Mouse (Mus musculus): ENCODE data around the gene Enox1. TPM values are rescaled to one million over a fixed set of nuclear protein-coding genes. Genes with fewer than 3 reads are reported as not detected.

Gene Enox1
- total and polyA plus RNA-seq, 3 experiments: 0.23 to 0.80 (median 0.78) TPM

DNA sequence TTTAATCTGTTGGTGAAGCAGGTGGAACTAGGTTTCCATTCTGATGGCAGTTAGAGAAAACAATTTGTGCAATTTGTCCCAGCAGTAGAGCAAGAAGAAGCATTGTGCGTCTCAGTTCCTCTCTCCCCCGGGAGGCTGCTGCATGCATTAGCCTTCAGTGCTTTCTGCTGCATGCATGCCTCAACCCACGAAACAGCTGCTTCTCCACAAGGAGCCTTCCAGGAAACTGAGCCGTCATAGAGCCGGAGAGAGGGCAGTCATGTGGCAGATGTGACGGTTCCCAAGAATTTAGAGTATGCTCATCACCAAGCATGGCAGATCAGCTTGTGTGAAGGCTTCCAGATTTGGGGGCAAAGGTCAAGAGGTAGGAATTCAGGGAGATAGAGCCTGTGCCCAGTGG is 480.4 kb downstream of the Enox1 start:
- peaks cover 1% of the 10 kb centered on the region; the same call in 1 of the 2 replicates for H3K4me1 ChIP-seq (ENCODE audit: control insufficient read depth, insufficient read depth, low read length)
- H3K27ac ChIP-seq: no peak overlapping the region
- H3K79me2 ChIP-seq (replicated peaks; ENCODE audit: control insufficient read depth, insufficient read depth, low read length): no peaks in the 10 kb centered on the region
- no peaks in the 10 kb centered on the region for H3K27me3 ChIP-seq (ENCODE audit: control insufficient read depth, insufficient read depth, low read length)
- H3K9ac ChIP-seq (ENCODE audit: low read depth, low read length): no peak overlapping the region
- WGBS: 35% methylated on average over 6 of the region's 6 CpGs
- no peak overlapping the region for H3K4me3 ChIP-seq
- intact Hi-C loops (cut with DNase I): no loop called here
- H3K36me3 ChIP-seq (ENCODE audit: control insufficient read depth, insufficient read depth, low read length): no peaks in the 10 kb centered on the region
- no peak for TF ChIP-seq POLR2A (IDR thresholded peaks at IDR 0.05; ENCODE audit: insufficient read depth, low read depth, low read length)
- no peak for DNase-seq

DNA sequence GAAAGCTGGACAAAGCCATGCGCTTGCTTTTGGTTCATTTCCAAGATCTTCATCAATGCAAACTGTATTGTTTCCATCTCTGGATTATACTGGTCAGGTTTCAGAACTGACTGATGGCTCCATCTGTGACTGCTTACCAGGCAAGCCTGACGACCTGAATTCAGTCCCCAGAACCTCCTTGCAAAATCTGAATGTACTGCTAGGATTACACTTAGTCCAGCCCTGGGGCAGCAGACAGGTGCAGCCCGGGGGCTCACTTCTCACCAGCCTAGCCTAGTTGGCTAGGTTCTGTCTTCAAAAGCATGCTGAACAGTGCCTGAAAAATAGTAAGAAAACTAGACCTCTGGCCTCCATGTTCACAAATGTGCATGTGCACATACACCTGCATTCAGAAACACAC is 481.6 kb downstream of the Enox1 start:
- Histone ChIP-seq H3K36me3 (ENCODE audit: control insufficient read depth, insufficient read depth, low read length) (no peaks in the 10 kb centered on the region), H3K4me3 (no peak overlapping the region), H3K9ac (ENCODE audit: low read depth, low read length) (no peak overlapping the region), H3K27ac (no peak overlapping the region), H3K79me2 (replicated peaks; ENCODE audit: control insufficient read depth, insufficient read depth, low read length) (no peaks in the 10 kb centered on the region), H3K4me1 (ENCODE audit: control insufficient read depth, insufficient read depth, low read length) (peaks cover 1% of the 10 kb centered on the region; the same call in 1 of the 2 replicates), H3K27me3 (ENCODE audit: control insufficient read depth, insufficient read depth, low read length) (no peaks in the 10 kb centered on the region; the same call in 1 of the 2 replicates)
- no peak for TF ChIP-seq EP300 (IDR thresholded peaks at IDR 0.05; ENCODE audit: insufficient read depth, low read depth, low read length)
- TF ChIP-seq CTCF (IDR thresholded peaks at IDR 0.05): no peak
- TF ChIP-seq POLR2A (IDR thresholded peaks at IDR 0.05; ENCODE audit: insufficient read depth, low read depth, low read length): no peak
- DNase-seq: no peak
- intact Hi-C loops (cut with DNase I): no loop called here
- 75% methylated on average over 3 of the region's 3 CpGs for WGBS

DNA sequence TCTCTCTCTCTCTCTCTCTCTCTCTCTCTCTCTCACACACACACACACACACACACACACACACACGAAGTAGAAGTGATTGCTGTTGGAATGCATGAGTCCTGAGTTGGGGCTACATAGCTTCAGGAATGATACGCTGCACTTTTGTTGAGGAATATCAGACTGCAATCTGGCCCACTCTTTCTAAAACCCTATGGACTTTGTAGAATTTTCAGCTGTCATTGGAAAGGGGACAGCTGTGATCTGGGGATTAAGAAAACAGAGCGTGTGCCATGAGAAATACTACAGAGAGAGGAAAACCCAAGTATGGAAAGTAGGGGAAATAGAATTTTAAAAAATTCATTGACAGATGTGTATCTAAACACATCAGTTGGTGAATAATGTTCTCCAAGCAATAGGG is 482.1 kb downstream of the Enox1 start:
- Histone ChIP-seq H3K4me1 (ENCODE audit: control insufficient read depth, insufficient read depth, low read length) (peaks cover 1% of the 10 kb centered on the region; the same call in 1 of the 2 replicates), H3K9ac (ENCODE audit: low read depth, low read length) (no peak overlapping the region), H3K4me3 (no peak overlapping the region), H3K27me3 (ENCODE audit: control insufficient read depth, insufficient read depth, low read length) (no peaks in the 10 kb centered on the region; the same call in 1 of the 2 replicates), H3K36me3 (ENCODE audit: control insufficient read depth, insufficient read depth, low read length) (no peaks in the 10 kb centered on the region), H3K27ac (no peak overlapping the region), H3K79me2 (replicated peaks; ENCODE audit: control insufficient read depth, insufficient read depth, low read length) (no peaks in the 10 kb centered on the region)
- TF ChIP-seq POLR2A (IDR thresholded peaks at IDR 0.05; ENCODE audit: insufficient read depth, low read depth, low read length): no peak
- TF ChIP-seq CTCF (IDR thresholded peaks at IDR 0.05): no peak
- no peak for TF ChIP-seq EP300 (IDR thresholded peaks at IDR 0.05; ENCODE audit: insufficient read depth, low read depth, low read length)
- WGBS: 75% methylated on average over 3 of the region's 3 CpGs
- intact Hi-C loops (cut with DNase I): no loop called here
- no peak for DNase-seq

DNA sequence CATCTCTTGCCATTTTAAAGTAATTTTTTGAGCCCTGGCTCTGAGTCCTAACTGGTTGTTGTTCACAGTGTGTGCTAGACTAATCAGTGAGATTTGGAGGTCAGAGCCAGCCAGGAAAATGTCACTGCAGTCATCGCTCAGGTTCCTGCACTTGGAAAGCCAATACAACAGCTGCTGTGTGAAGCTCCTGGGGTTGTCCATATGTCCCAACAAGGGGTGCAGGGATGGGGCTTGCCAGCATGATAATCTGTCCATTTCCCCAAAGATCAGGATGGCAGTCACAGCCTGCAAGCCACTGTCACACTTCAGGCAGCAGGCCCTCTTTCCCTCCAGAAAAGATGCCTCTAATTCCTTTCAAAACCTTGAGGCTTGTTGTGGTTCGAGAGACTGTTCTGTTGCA is 483.0 kb downstream of the Enox1 start:
- Histone ChIP-seq H3K4me3 (no peak overlapping the region), H3K36me3 (ENCODE audit: control insufficient read depth, insufficient read depth, low read length) (no peaks in the 10 kb centered on the region), H3K4me1 (ENCODE audit: control insufficient read depth, insufficient read depth, low read length) (peaks cover 1% of the 10 kb centered on the region; the same call in 1 of the 2 replicates), H3K27ac (no peak overlapping the region), H3K27me3 (ENCODE audit: control insufficient read depth, insufficient read depth, low read length) (no peaks in the 10 kb centered on the region; the same call in 1 of the 2 replicates), H3K9ac (ENCODE audit: low read depth, low read length) (no peak overlapping the region), H3K79me2 (replicated peaks; ENCODE audit: control insufficient read depth, insufficient read depth, low read length) (no peaks in the 10 kb centered on the region)
- WGBS: 51% methylated on average over 2 of the region's 2 CpGs
- TF ChIP-seq EP300 (IDR thresholded peaks at IDR 0.05; ENCODE audit: insufficient read depth, low read depth, low read length): no peak
- TF ChIP-seq POLR2A (IDR thresholded peaks at IDR 0.05; ENCODE audit: insufficient read depth, low read depth, low read length): no peak
- TF ChIP-seq CTCF (IDR thresholded peaks at IDR 0.05): no peak
- intact Hi-C loops (cut with DNase I): no loop called here
- no peak for DNase-seq

DNA sequence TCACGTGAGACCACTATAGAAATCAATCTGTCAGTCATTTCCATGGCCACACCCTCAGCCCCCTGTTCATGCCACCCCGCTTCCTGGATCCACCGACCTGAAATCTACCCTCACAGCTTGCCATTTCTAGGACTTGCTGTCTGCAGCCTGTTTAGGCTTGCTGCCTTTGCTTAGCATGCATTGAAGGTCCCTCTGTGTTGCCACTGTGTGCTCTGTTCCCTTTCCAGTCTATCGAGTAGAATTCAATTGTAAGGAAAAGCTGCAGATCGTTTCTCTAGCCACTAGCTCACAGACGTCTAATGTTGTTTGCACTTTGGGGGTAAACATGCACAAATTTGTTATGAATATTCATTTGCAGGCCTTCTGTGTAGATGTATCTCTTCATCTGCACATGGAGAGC is 485.8 kb downstream of the Enox1 start:
- Histone ChIP-seq H3K4me3 (no peak overlapping the region), H3K79me2 (replicated peaks; ENCODE audit: control insufficient read depth, insufficient read depth, low read length) (no peaks in the 10 kb centered on the region), H3K4me1 (ENCODE audit: control insufficient read depth, insufficient read depth, low read length) (peaks cover 1% of the 10 kb centered on the region; the same call in 1 of the 2 replicates), H3K9ac (ENCODE audit: low read depth, low read length) (no peak overlapping the region), H3K36me3 (ENCODE audit: control insufficient read depth, insufficient read depth, low read length) (no peaks in the 10 kb centered on the region), H3K27ac (no peak overlapping the region), H3K27me3 (ENCODE audit: control insufficient read depth, insufficient read depth, low read length) (no peaks in the 10 kb centered on the region; the same call in 1 of the 2 replicates)
- no peak for TF ChIP-seq POLR2A (IDR thresholded peaks at IDR 0.05; ENCODE audit: insufficient read depth, low read depth, low read length)
- DNase-seq: no peak
- intact Hi-C loops (cut with DNase I): no loop called here
- WGBS: 85% methylated on average over 6 of the region's 6 CpGs

DNA sequence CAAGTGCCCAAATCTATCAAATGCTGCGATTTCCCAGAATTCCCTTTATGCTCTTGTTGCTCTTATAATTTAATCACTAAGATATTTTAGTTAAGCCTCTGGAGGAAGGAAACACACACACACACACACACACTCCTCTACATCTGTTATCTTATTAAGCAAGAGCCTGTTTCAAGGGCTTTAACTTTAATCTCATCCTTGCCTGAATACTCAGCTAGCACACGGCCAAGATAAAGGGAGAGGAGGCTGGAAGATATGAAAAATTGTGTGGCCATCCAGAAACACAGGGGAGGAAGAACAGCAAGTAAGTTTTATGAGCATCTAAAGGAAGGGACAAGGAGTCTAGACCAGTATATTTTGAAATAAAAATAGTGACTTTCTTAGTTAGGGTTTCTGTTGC is 489.6 kb downstream of the Enox1 start:
- intact Hi-C loops (cut with DNase I): no loop called here
- H3K27ac ChIP-seq: no peak overlapping the region
- H3K9ac ChIP-seq (ENCODE audit: low read depth, low read length): no peak overlapping the region
- no peaks in the 10 kb centered on the region for H3K79me2 ChIP-seq (replicated peaks; ENCODE audit: control insufficient read depth, insufficient read depth, low read length)
- WGBS: 61% methylated on average over 2 of the region's 2 CpGs
- no peak overlapping the region for H3K4me3 ChIP-seq
- H3K4me1 ChIP-seq (ENCODE audit: control insufficient read depth, insufficient read depth, low read length): no peaks in the 10 kb centered on the region
- TF ChIP-seq POLR2A (IDR thresholded peaks at IDR 0.05; ENCODE audit: insufficient read depth, low read depth, low read length): no peak
- H3K27me3 ChIP-seq (ENCODE audit: control insufficient read depth, insufficient read depth, low read length): no peaks in the 10 kb centered on the region; the same call in 1 of the 2 replicates
- H3K36me3 ChIP-seq (ENCODE audit: control insufficient read depth, insufficient read depth, low read length): no peaks in the 10 kb centered on the region
- DNase-seq: no peak
